In genomic region chr16:11533441-11533840, GRCm38 (mm10) we compare ENCODE assay signal across 13 mouse cellular contexts.
"Had no signal": no experiment of that assay in that cellular context is flagged by ENCODE, and none has a peak within 500 bp of the region (broad histone marks: within the 10 kb centered on the region; RNA-seq: fewer than 3 reads in every experiment).

No protein-coding gene starts in this region.

- H3K4me1 ChIP-seq: stomach, embryonic 15.5 days had no signal

- H3K4me3 ChIP-seq: kidney, embryonic 15.5 days; limb, embryonic 15.5 days; liver, embryonic 12.5 days; megakaryocyte, embryonic 14.5 days; midbrain, embryonic 12.5 days; stomach, embryonic 15.5 days had no signal

- H3K27me3 ChIP-seq: kidney, embryonic 15.5 days; limb, embryonic 15.5 days; liver, embryonic 12.5 days; megakaryocyte, embryonic 14.5 days; midbrain, embryonic 12.5 days; stomach, embryonic 15.5 days had no signal

- H3K9me3 ChIP-seq: kidney, embryonic 15.5 days; limb, embryonic 15.5 days; liver, embryonic 12.5 days; midbrain, embryonic 12.5 days; stomach, embryonic 15.5 days had no signal

- H3K27ac ChIP-seq: kidney, embryonic 15.5 days; limb, embryonic 15.5 days; liver, embryonic 12.5 days; macrophage; midbrain, embryonic 12.5 days; stomach, embryonic 15.5 days had no signal

- ATAC-seq: liver, embryonic 12.5 days had no signal

- H3K9ac ChIP-seq: kidney, embryonic 15.5 days; limb, embryonic 15.5 days; liver, embryonic 12.5 days; lung, embryonic 14.5 days; midbrain, embryonic 12.5 days; stomach, embryonic 15.5 days had no signal

- DNase-seq: kidney, postnatal 14 days; lung, embryonic 14.5 days; lung, postnatal 10 days; right cerebral cortex, postnatal 14 days; thymus, adult 2 months; thymus, postnatal 25 days had no signal

- H3K36me3 ChIP-seq: kidney, embryonic 15.5 days; limb, embryonic 15.5 days; liver, embryonic 12.5 days; midbrain, embryonic 12.5 days; stomach, embryonic 15.5 days had no signal

- H3K4me2 ChIP-seq: kidney, embryonic 15.5 days; limb, embryonic 15.5 days; liver, embryonic 12.5 days; lung, embryonic 14.5 days; midbrain, embryonic 12.5 days; stomach, embryonic 15.5 days had no signal
